Mouse (Mus musculus): ENCODE measurements around the gene Plekhg6.

Plekhg6 gene

DNA sequence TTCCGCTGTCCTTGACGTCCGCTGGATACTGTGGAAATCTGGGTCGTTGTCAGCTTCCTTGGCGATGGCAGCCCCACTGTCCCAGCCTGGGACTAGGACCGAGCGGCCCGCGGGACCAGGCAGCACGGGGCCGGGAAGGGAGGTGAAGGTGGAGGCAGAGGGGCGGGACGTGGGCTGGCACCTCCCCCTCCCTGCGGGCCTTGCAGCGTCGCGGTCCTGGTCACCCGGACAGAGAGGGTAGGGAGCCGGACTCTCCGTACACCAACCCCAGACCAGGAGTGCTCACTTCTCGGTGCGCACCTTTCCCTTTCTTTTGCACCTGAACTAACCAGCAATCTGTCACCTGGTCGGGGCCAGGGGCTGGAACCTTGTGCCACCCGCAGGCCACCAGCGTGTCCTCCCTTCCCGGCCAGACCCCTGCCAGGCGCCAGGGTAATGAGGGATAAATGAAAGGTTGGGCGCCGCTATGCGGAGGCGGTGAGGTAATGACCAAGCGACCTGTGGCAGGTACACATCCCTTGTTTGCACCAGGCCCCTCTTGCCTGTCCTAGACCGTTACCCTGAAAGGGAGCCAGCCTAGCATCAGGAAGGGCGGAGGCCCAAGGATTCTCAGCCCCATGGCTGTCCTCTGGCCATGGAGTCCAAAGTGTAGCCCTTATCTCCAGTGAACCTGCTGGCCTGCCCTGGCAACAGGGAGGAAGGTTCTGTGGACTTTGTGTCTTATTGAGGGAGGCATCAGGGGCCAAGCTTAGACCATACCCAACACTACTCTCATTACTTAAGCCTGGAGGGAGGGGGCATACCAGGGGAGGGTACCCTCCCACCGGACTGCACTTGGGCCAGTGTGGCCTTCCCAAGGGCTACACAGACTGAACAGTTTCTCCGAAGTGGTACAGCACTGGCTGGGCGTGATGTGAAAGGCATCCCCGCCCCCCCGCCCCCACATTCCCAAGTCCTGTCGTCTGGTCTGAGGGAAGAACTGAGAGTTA, at the start of gene Plekhg6:
TSS of gene Plekhg6 (minus strand) at position 422 of the 989 bp plus-strand sequence.
- no peak for DNase-seq (ENCODE audit: low read depth, low spot score)

- peak; percentile 29 for DNase-seq (ENCODE audit: low read depth, low spot score)
These were observed 49.1 kb upstream of the Plekhg6 start for GRCm38 (mm10) chr6:125429741-125430140.

DNA sequence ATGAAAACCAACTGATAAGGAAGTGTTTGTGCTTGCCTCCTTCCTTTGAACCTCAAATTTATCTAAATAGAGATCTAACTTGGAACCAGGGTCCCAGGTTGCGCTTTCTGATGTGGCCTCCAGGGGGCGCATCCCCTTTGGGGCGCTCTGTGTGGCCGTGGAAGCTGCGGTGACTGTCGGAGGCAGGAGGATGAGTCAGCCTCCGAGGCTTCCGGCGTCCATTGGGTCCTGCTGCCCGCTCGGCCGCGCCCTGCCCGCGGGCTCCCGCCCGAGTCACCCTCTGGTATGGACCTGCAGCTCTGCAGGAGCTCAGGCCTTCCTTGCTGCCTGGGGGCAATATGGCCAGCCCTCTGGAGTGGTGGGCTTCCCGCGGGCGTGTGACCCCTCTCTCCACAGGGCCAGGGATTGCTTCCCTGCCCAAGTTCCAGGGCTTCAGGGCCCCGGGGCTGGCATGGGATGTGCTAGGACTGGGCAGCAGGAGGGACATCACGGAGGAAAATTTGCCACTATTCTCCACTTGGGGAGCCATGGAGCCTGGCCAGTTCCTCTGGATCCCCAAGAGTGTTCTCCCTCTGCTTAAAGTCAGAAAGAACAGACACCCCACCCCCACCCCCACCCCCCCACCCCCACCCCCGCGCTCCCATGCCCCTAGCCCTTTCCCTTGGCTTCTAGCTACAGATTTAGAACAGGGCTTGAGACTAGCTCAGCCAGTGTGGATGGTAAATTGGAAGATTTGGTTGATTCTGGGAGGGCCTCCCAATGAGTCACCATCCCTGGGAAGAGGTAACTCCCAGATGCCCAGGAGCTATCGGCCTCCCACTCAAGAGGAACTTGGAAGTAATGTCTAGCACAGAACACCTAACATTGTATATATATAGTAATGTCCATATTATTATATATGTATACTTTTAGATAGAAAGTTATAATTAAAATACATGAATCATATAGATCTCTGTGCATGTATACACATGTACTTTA, 46.1 kb upstream of the Plekhg6 start:
- peak; percentile 98 for DNase-seq (ENCODE audit: low read depth, low spot score)

DNA sequence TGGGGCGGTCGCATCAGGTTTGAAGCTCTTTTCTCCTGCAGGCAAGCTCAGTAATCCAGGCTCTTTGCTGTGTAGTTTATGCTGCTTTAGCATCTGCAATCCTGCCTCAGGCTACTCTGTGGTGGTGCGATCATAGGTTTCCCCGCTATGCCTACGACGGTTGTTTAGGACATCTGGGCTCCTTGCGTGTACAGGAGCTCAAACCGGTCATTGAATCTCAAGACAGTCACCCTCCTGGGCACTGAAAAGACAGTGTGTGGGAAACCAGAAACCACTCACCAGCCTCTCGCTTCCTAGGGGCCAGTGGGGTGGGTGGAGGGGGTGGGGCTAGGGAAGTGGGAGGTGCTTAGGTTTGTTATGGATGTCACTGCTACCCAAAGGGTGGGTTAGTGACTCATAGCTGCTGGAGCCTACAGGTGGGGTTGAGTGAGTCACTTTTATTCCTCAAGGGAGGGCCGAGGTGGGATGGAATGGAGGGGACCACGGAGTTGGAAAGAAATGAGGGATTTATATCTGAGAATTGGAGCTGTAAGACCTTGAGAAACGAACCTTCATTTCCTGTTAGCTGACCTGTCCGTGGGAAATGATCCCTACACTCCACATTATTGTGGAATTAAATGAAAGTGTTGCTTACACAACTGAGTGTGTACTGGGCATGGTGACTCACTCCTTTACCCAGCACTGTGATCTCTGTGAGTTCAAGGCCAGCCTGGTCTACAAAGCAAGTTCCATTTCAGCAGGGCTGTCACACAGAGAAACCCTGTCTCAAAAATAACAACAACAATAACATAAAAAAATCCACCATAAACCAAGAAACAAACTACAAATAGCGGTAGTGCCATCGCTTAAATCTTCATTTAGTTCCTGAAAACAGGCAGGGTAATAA, 44.9 kb upstream of the Plekhg6 start:
- peak; percentile 89 for DNase-seq (ENCODE audit: low read depth, low spot score)

GRCm38 (mm10) chr6:125424156-125424555, 43.6 kb upstream of the Plekhg6 start:
- DNase-seq (ENCODE audit: low read depth, low spot score) = peak; percentile 95

GRCm38 (mm10) chr6:125423507-125423906, 42.9 kb upstream of the Plekhg6 start:
- DNase-seq (ENCODE audit: low read depth, low spot score) = peak; percentile 59

DNA sequence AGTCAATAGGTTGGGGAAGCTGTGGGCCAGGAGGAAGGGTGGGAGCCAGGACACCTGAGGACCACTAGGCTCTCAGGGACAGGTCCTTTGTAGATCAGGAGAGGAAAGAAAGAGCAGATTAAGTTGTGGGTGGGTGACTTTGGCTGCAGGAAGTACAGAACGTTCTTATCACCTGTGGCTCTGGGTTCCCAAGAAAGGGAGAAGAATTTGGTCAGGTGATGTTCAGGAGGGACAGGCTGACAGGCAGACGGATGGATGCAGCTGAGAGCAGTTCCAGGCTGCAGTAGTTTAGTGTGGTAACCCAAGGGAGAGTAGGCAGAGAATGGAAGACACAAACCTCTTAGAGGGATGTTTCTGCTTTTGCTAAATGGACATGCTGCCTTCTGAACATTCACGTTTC, 42.5 kb upstream of the Plekhg6 start:
- DNase-seq (ENCODE audit: low read depth, low spot score) = peak; percentile 14

DNA sequence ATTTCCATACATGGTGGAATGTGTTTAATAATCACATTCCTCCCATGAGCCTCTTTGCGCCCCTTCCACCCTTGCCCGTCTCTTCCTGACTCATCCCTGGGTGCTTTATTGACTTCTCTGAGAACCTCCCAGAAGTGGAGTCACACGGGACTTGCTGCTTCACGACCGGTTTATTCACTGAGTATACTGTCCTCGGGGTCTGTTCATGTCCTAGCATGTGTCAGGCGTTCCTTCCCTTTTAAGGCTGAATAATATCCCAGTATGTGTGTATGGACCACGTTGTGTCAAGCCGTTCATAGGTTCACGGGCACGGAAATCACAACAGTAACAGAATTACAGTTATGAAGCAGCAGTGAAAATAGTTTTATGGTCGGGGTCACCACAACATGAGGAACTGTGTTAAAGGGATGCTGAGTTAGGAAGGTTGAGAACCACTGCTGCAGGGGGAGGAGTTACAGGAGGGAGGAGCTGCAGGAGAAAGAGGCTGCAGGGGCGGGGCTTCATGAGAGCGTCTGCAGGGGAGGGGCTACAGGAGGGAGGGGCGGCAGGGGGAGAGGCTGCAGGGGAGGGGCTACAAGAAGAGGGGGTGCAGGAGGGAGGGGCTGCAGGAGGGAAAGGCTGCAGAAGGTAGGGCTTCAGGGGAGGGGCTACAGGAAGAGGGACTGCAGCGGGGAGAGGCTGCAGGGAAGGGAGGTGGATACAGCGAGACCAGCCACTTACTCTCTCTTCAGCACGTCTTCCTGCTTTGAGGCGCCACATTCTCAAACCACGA, 41.6 kb upstream of the Plekhg6 start:
- peak; percentile 60 for DNase-seq (ENCODE audit: low read depth, low spot score)

GRCm38 (mm10) chr6:125420458-125421063, 40.0 kb upstream of the Plekhg6 start:
- no peak for DNase-seq (ENCODE audit: low read depth, low spot score)

DNA sequence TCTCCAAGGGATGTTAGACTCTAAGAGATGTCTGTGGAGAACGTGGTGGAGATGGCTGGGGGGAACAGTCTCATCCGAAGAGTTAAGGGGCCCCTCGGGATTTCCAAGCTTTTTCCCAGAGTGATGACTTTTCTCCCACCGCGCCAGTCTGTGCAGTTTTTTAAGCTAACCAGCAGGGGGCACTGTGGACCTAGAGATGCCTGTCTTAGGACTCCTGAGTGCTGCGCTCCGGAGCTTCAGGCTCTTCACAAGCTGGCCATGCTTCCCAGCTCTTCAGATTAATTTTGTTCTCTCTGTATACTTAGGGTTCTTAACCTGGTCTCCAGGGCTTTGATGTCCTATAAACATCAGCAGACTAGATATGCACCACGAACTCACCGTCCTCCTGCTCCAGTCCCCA, 38.2 kb upstream of the Plekhg6 start:
- DNase-seq (ENCODE audit: low read depth, low spot score) = peak; percentile 97

GRCm38 (mm10) chr6:125413326-125413725, 32.7 kb upstream of the Plekhg6 start:
- DNase-seq (ENCODE audit: low read depth, low spot score) = peak; percentile 95

- no peak for DNase-seq (ENCODE audit: low read depth, low spot score)
These were observed 31.1 kb upstream of the Plekhg6 start for GRCm38 (mm10) chr6:125411661-125412060.

DNA sequence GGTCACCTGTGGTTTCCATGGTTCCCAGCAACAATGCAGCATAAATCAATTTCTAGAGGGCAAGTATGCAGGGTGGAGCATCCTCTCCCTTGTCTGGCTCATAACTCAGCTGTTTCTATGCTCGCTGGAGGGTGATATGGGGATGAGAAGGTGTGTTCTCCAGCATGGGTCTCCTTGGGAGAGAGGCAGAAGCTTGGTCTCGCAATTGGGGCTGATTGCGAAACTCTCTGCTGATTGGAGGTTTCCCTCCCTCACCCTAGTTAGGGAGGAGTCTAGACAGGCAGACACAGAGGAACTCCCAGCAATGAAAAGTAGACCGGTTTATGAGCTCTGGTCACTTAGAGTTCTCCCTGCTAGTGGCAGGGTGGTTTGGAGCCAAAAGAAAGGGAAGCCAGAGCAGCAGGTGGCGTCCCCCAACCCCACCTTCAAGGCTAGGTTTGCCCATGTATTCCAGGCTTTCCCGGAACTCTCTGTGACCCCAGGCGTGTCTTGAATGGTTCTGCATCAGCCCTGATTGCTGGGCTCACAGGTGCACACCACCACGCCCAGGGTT, 30.5 kb upstream of the Plekhg6 start:
- peak; percentile 74 for DNase-seq (ENCODE audit: low read depth, low spot score)

DNA sequence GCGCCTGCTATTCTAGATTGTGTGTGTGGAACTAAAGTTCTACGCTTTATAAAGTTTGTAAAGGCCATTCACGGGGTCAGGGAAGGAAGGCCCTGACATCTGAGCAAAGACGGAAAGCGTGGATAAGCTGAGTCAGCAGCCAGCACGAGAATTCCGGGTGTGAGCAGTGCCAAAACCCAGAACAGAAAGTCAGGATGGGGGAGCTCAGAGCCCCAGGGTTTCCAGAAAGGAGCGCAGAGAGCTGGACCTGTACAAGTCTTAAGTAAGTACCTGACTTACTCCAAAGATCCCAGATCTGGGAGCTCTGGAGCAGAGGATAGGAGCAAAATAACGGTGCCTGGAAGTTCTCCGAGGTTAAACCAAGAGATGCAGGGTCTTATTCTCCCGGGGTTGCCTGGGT, 30.0 kb upstream of the Plekhg6 start:
- DNase-seq (ENCODE audit: low read depth, low spot score) = no peak

GRCm38 (mm10) chr6:125407657-125408056, 27.1 kb upstream of the Plekhg6 start:
- DNase-seq (ENCODE audit: low read depth, low spot score) = peak; percentile 75

DNA sequence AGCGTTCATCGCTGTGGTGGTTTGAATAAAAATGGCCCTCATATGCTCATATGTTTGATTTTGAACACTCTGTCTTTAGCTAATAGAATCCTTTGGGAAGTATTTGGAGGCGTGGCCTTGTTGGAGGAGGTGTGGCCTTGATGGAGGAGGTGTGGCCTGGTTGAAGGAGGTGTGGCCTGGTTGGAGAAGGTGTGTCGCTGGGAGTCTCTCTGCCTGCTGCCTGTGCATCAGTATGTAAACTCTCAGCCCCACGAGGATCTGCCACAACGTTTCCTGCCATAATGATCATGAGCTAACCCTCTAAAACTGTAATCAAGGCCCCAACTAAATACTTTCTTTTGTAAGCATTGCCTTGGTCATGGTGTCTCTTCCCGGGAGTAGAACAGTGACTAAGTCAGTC, 26.6 kb upstream of the Plekhg6 start:
- DNase-seq (ENCODE audit: low read depth, low spot score) = peak; percentile 35

- no peak for DNase-seq (ENCODE audit: low read depth, low spot score)
These were observed 25.1 kb upstream of the Plekhg6 start for GRCm38 (mm10) chr6:125405461-125406382.

GRCm38 (mm10) chr6:125389853-125390252, 9.3 kb upstream of the Plekhg6 start:
- DNase-seq (ENCODE audit: low read depth, low spot score) = no peak

Measured in 3T3-L1 (cell line).